In the genomic region with DNA sequence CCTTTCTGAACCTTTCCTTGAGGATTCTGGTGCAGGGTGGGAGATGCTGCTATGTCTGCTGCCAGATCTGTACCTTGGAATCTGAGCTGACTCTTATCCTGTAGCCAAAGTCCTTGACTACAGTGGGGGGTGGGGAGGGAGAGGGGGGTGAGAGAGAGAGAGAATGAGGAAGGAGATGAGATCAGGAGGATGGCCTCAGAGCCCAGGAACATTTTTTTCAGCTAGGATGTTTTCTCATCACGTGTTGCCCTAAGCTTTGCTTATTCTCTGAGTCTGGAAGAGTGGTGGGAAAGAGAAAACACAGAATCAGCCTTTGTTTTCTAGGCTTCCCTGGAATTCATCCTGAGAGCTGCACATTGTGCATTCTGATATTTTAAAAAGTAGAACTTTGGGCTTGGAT, we compare ENCODE assay signal across 9 mouse cellular contexts. TPM values are rescaled to one million over a fixed set of nuclear protein-coding genes. Genes with fewer than 3 reads are reported as not detected.
DNase-seq lines count a peak whose midpoint lies in the region; ATAC-seq and TF ChIP-seq lines count a peak whose summit lies in the region.
"Had no signal": no experiment of that assay in that cellular context is flagged by ENCODE, and none has a peak within 500 bp of the region (broad histone marks: within the 10 kb centered on the region; RNA-seq: fewer than 3 reads in every experiment).

No protein-coding gene starts in this region.

- no peak overlapping the region for H3K9ac ChIP-seq in embryonic facial prominence, embryonic 15.5 days
- 0 out of 2 replicates have a peak overlapping the region, but pooled peaks have one; percentile 40 for H3K9ac ChIP-seq in neural tube, embryonic 12.5 days

- intact Hi-C loops in left cerebral cortex, adult 2 months (cut with DNase I), result no loop called here
- intact Hi-C loops in left cerebral cortex, postnatal 10 days (cut with DNase I), result loop anchor here (5.0 kb wide), 1 partner anchor 66 kb away; no protein-coding TSS in a partner anchor

- H3K27me3 ChIP-seq in embryonic facial prominence, embryonic 15.5 days, result no peaks in the 10 kb centered on the region
- no peaks in the 10 kb centered on the region for H3K27me3 ChIP-seq in neural tube, embryonic 12.5 days (replicated peaks)

- H3K9me3 ChIP-seq in embryonic facial prominence, embryonic 15.5 days (replicated peaks), result no peaks in the 10 kb centered on the region
- no peaks in the 10 kb centered on the region for H3K9me3 ChIP-seq in neural tube, embryonic 12.5 days

- ATAC-seq in embryonic facial prominence, embryonic 15.5 days (ENCODE audit: insufficient number of reproducible peaks, low FRiP score, low TSS enrichment, low read depth), result no peak
- ATAC-seq in neural tube, embryonic 12.5 days (ENCODE audit: low FRiP score, low read depth), result no peak
- ATAC-seq in inflammation-experienced regulatory T-cells, adult 6 months, result no peak
- ATAC-seq: activated CD4-positive, CD25-positive, alpha-beta regulatory T cell, adult 4 months had no signal

- H3K4me3 ChIP-seq in left cerebral cortex, adult 2 months, result peak overlapping the region; percentile 86
- H3K4me3 ChIP-seq in embryonic facial prominence, embryonic 15.5 days (replicated peaks), result peak overlapping the region; percentile 98
- no peak overlapping the region for H3K4me3 ChIP-seq in neural tube, embryonic 12.5 days

- H3K27ac ChIP-seq in left cerebral cortex, adult 2 months, result peak overlapping the region; percentile 100
- H3K27ac ChIP-seq in embryonic facial prominence, embryonic 15.5 days (replicated peaks), result 0 out of 2 replicates have a peak overlapping the region, but pooled peaks have one; percentile 98
- no peak overlapping the region for H3K27ac ChIP-seq in neural tube, embryonic 12.5 days

- H3K4me2 ChIP-seq in embryonic facial prominence, embryonic 15.5 days (replicated peaks), result peak overlapping the region; percentile 66
- peak overlapping the region; percentile 86 for H3K4me2 ChIP-seq in neural tube, embryonic 12.5 days (replicated peaks)

- H3K4me1 ChIP-seq in embryonic facial prominence, embryonic 15.5 days, result peaks cover 35% of the 10 kb centered on the region
- H3K4me1 ChIP-seq in neural tube, embryonic 12.5 days, result peaks cover 30% of the 10 kb centered on the region

- no peak for DNase-seq in left cerebral cortex, adult 2 months (ENCODE audit: extremely low spot score in 1 of 2, low spot score in 2 of 2)
- no peak for DNase-seq in left cerebral cortex, postnatal 10 days (ENCODE audit: extremely low spot score in 1 of 2, low spot score in 2 of 2)
- peak; percentile 41 for DNase-seq in kidney, postnatal 10 days
- no peak for DNase-seq in urinary bladder, postnatal 14 days (ENCODE audit: low spot score)
- no peak for DNase-seq in thymus, postnatal 25 days

- no peak for TF ChIP-seq CTCF in left cerebral cortex, adult 2 months (IDR thresholded peaks at IDR 0.05)

- 7% methylated on average over 1 of the region's 1 CpGs for WGBS in embryonic facial prominence, embryonic 15.5 days
- 48% methylated on average over 1 of the region's 1 CpGs for WGBS in neural tube, embryonic 12.5 days

- H3K36me3 ChIP-seq in embryonic facial prominence, embryonic 15.5 days, result peaks cover 12% of the 10 kb centered on the region; the same call in 1 of the 2 replicates
- H3K36me3 ChIP-seq in neural tube, embryonic 12.5 days, result no peaks in the 10 kb centered on the region

RNA-seq across cellular contexts. Expression of a gene that starts 2.2 kb away (rescaled TPM):
- total RNA-seq in left cerebral cortex, adult 2 months (2021), result 100 to 1,000 TPM; 442 to 463 TPM
- 100 to 1,000 TPM; 263 to 271 TPM for total RNA-seq in left cerebral cortex, postnatal 10 days (2021)
- 15.2 and 16.7 TPM in 2 replicates for polyA plus RNA-seq in embryonic facial prominence, embryonic 15.5 days (2015; fragmentation: Nextera tagmentation; extraction: Ambion mirVana)
- polyA plus RNA-seq in neural tube, embryonic 12.5 days (2016; fragmentation: Nextera tagmentation; extraction: Ambion mirVana), result 30.3 and 34.6 TPM in 2 replicates
- polyA plus RNA-seq in inflammation-experienced regulatory T-cells, adult 6 months (2017; shearing (Covaris generic)), result 10 to 100 TPM; 23.9 to 27.8 (median 24.9) TPM

RNA-seq across cellular contexts. Expression of a gene that starts 58.2 kb away (rescaled TPM):
- total RNA-seq in left cerebral cortex, adult 2 months (2021), result 1 to 10 TPM; 6.5 to 7.7 TPM
- total RNA-seq in left cerebral cortex, postnatal 10 days (2021), result 1 to 10 TPM; 3.1 to 3.8 TPM
- 50.0 and 50.7 TPM in 2 replicates for polyA plus RNA-seq in embryonic facial prominence, embryonic 15.5 days (2015; fragmentation: Nextera tagmentation; extraction: Ambion mirVana)
- polyA plus RNA-seq in neural tube, embryonic 12.5 days (2016; fragmentation: Nextera tagmentation; extraction: Ambion mirVana), result 6.8 and 7.4 TPM in 2 replicates
- polyA plus RNA-seq in inflammation-experienced regulatory T-cells, adult 6 months (2017; shearing (Covaris generic)), result 10 to 100 TPM; 15.8 to 42.3 (median 20.4) TPM
